Mouse (Mus musculus) left cerebral cortex, postnatal 25 days (tissue): ENCODE results near the gene Gpr179. TPM values are rescaled to one million over a fixed set of nuclear protein-coding genes. Genes with fewer than 3 reads are reported as not detected.

Source experiments
- DNase-seq, 2 experiments: peaks; one replicate each; pipeline ENCODE4 v3.0.0; 2022; ENCODE audit warnings: low spot score in 2 of 2, mixed read lengths in 1 of 2
- intact Hi-C: fragments of 180-260 bp; cut with DNase I; formaldehyde crosslinking; loops from one replicate; pipeline ENCODE4 v1.15.1; 2025
- total RNA-seq, 2 experiments: library from RNA; stranded (reverse); gene quantifications; 2 replicates each; pipeline ENCODE4 v1.2.3; 2021

Gpr179 gene
- total RNA-seq, 2 experiments from 2014 or later = 0.18 to 0.43 TPM

DNA sequence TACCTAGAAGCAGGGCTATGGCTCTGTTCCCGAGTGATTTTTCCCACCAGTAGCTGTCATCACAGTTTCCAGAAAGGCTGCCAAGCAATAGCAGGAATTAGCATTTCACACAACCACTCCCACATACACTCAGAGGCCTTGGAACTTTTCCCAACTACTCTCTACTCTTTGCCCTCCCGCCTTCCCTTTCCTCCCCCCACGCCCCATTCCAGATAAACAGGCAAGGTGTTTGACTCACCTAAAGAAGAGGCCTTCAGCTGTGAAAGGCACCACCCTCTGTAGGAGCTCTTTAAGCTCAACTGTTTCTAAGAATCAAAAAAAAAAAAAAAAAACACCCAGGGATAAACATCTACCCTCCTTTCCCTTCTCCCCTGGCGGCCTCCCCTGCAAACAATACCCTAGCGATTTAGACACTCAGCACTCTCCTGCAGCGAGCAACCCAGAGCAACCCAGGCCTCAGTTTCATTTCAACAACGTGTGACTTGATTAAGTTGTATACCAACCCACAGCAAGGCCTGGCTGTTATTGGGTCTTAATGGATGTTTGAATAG is 49.6 kb downstream of the Gpr179 start:
- intact Hi-C loops = no loop called here
- peak in 1 of 2 experiments; percentile 60 for DNase-seq

DNA sequence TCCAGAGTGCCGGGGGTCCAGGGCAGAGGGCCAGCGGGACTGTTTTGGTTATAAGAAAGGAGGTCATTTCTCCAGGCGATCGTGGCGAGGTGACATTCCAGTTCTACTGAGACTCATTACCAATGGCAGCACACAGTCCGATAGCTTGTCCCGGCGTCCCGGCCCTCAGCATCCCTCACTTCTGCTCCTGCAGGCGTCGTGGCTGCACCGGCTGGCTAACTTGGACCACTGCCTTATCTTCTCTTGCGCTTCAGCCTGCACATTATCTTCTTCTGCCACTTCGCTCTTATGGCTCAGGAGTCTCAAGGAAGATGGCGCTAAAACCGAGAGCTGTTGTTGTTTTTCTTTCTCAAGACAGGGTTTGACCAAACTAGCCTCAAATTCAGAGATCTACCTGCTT is 50.5 kb downstream of the Gpr179 start:
- intact Hi-C loops = no loop called here
- no peak for DNase-seq

DNA sequence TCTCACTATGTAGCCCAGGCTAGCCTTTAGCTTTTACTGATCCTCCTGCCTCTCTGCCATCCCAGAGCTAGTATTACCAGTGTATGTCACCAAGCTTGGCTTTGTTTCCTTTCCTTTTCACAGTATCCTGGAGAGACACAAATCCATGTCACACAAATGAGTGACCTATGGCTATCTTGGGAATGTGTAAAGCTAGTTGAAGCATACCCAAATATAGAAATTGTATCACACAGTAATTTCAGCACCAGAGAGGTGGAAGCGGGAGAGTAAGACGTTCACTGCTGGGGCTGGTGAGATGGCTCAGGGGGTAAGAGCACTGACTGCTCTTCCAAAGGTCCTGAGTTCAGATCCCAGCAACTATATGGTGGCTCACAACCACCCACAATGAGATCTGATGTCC is 51.9 kb downstream of the Gpr179 start:
- intact Hi-C loops = no loop called here
- no peak for DNase-seq

DNA sequence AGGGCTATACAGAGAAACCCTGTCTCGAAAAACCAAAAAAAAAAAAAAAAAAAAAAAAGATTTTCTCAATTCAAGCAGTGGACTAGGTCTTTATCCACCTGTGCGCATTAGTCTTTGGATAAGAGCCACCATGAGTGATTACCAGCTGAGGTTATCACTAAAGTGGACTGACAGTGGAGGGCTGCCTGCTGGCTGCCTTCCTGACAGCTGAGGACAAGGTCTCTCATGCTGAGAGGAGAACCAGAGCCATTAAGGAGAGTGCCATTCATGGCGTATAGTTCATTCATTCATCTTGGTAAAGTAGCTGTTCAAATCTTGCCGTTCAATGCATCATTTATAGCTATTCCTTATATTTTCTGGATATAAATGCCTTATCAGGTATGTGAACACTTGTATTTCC is 55.3 kb downstream of the Gpr179 start:
- no peak for DNase-seq
- intact Hi-C loops = no loop called here

DNA sequence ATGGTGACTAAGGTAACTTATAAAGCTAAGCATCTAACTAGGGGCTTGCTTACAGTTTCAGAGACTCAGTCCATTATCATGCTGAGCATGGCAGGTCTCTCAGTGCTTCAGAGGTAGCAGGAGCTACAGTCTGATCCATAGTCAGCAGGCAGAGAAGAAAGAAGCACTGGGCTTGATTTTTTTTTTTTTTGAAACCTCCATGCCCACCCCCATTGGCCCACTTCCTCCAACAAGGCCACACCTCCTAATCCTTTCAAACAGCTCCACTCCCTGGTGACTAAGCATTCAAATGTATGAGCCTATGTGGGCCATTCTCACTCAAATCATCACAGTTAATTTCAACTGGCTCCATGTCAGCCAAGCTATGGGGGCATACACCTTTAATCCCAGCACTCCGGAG is 59.1 kb downstream of the Gpr179 start:
- no peak for DNase-seq
- intact Hi-C loops = no loop called here

DNA sequence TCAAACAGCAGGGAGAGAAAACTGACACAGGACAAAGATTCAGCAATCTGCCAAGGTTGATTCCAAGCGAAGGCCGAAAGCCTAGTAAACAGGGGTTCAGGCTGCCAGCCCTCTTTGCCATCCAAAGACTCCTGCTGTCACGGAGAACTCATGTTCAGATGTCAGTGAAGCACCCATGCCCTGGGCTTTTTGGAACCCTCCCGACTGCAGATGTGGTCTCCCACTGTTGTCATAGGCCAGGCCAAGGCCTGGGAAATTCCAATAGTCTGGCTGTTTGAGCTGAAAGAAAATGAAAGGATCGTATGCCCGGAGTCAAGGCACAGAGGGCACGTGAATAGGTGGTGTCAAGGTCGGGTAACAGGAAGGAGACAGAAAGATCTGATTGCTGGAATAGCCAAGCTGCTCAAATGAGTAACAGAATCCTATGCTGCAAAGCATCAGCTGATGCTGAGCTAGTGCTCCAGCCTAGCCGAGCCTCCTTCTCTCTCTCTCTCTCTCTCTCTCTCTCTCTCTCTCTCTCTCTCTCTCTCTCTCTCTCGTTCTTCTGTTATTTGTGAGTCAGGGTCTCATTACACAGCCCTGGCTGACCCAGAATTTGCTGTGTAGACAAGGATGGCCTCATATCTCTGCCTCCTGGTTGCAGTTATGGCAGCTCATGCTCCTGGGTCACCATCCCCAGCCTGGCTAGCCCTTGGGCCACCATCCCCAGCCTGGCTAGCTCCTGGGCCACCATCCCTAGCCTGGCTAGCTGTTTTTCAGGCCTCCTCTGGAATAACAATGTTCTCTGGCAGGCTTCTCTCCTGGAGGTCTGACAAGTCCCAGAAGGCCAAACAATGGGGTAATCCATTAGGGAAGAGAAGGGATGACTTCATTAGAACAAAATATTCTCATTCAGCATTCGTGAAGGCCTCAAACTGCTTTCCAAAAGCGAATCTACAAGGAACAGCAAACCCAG is 62.3 kb downstream of the Gpr179 start:
- intact Hi-C loops = no loop called here

DNA sequence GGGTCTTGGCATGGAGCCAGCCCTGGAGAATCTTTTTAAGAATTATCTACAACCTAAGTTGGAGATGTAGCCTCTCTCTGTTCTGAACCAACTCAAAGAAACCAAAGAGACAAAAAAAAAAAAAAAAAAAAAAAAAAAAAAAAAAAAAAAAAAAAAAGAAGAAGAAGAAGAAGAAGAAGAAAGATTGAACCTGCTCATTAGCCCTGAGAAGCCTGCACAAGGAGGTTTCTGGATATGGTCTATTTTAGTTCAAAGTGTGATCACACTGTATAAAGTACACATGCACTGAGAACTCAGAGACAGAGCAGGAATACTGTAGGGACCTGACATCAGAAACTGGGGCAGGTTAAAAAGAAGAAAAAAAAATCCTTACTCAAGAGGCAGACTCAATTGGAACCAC is 64.2 kb downstream of the Gpr179 start:
- intact Hi-C loops = no loop called here
- DNase-seq = no peak

More for the DNA sequence above, 62.3 kb downstream of the Gpr179 start:
- peak in 1 of 2 experiments; percentile 49 for DNase-seq

DNA sequence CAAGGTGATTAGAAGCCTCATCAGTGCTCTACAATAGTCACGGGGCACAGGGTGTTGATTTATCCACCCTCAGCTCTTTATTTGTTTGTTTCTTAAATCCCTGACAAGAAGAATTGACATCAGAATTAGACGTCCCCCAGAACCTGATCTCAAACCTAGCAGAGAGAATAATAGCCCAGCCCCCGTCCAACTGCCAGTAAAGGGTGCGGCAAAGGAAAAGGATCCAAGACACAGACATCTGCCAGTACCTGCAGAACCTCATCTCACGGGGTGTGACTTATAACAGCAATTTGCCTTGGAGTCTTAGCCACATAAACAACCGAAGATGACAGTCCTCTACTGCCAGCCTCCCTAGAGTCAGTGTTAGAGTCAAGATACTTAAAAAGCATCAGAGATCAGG is 64.9 kb downstream of the Gpr179 start:
- intact Hi-C loops = no loop called here
- no peak for DNase-seq

DNA sequence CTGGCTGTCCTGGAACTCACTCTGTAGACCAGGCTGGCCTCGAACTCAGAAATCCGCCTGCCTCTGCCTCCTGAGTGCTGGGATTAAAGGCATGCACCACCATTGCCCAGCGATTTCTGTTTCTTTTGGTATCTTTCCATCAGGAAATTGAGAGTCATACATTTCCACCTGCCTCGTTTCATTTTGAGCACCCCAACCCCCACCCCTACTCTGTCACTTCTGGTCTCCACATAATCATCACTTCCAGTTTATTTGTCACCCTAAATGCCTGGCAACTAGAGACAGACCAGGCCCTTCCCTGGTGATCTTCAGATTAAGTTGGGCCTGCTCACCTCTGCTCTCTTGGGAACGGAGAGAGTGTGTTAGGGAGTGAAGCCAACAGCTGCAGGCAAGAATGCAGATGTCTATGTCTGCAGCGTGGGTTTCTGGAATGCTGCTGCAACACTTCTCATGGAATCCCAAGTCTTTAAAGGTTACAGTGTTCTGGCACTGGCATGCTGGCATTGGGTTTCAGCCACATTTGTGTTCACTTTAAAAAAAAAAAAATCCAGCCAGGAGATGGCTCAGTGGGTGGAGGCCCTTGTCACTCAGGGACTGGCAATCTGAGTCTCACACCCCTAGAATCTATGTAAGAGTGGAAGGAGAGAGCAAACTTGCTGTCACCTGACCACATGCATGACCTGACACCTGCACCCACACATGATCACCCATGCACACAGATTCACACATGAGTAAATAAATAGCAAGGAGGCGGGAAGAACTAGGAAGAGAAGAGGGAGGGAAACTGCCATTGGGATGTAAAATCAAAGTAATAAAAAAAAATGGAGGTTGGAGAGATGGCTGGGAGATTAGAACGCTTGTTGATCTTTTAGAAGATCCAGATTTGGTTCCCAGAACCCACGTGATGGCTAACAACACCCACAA is 65.8 kb downstream of the Gpr179 start:
- peak in 1 of 2 experiments; percentile 10 for DNase-seq
- intact Hi-C loops = no loop called here

DNA sequence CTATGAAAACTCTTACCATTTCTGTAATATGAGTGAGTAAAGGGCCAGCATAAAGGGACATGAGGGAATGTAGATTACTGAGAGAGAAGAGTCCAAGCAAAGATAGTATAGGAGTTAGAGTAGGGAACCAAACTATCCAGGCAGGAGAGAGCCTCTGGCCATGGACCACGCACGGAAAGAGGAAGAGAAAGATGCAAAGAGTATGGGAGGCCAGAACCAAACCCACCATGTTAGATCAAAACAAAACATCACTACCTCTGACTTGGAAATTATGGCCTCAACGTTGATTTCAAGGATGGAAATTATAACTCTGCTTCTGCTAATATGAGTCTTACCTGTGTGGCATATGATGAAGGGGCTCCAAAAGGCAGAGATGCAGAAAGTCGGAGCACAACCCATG is 67.0 kb downstream of the Gpr179 start:
- intact Hi-C loops = no loop called here
- DNase-seq = no peak

DNA sequence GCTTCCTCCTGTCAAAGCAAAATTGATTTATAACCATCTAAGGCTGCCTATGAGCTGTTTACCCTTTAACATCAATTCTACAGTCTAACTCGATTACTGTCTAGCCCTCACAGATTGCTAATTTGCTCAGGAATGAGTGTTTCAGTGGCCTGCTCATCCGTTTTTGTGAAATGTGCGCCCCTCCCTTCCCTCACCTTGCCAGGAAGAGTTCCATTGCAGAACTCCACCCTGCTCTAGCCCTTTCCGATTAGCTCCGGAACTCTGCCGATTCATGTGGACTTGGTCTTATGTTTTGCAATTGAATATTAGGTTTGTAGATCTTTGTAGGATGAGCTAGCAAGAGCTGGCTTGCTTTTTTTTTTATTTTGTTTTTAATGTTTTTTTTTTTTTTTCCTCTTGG is 69.7 kb downstream of the Gpr179 start:
- intact Hi-C loops = no loop called here
- DNase-seq = no peak

Other genes with a start within 250 kb of the Gpr179 start
- under 1 TPM; 0.18 to 0.30 TPM for gene Tbx21, start 236.7 kb downstream of the Gpr179 start, total RNA-seq
- gene Tbkbp1, start 200.6 kb downstream of the Gpr179 start, total RNA-seq = 10 to 100 TPM; 45.7 to 47.7 TPM
- gene Kpnb1, start 164.2 kb downstream of the Gpr179 start, total RNA-seq = 100 to 1,000 TPM; 112 to 118 TPM
- gene Npepps, start 71.4 kb downstream of the Gpr179 start, total RNA-seq = 100 to 1,000 TPM; 133 to 134 TPM
- gene Mrpl45, start 36.4 kb downstream of the Gpr179 start, total RNA-seq = 10 to 100 TPM; 27.0 to 27.2 TPM
- gene Socs7, start 10.5 kb upstream of the Gpr179 start, total RNA-seq = 10 to 100 TPM; 87.3 to 94.1 TPM
- gene Arhgap23, start 63.5 kb upstream of the Gpr179 start, total RNA-seq = 10 to 100 TPM; 63.8 to 66.5 TPM
- not detected for gene 4933428G20Rik, start 148.3 kb upstream of the Gpr179 start, total RNA-seq
- gene Srcin1, start 224.1 kb upstream of the Gpr179 start, total RNA-seq = 100 to 1,000 TPM; 323 to 339 TPM